Mouse (Mus musculus): Measurements from ENCODE around the gene Rtp2.

Rtp2 gene

GRCm38 (mm10) chr16:23932294-23932693, at the start of gene Rtp2:
Gene Rtp2 (minus strand): TSS chr16:23932394.
- DNase-seq (ENCODE audit: low read depth, low spot score), result no peak

GRCm38 (mm10) chr16:23980991-23981720, 49.0 kb upstream of the Rtp2 start:
- no peak for DNase-seq (ENCODE audit: low read depth, low spot score)

GRCm38 (mm10) chr16:23980201-23980870, 48.1 kb upstream of the Rtp2 start:
- no peak for DNase-seq (ENCODE audit: low read depth, low spot score)

- DNase-seq (ENCODE audit: low read depth, low spot score), result no peak
These were observed 47.3 kb upstream of the Rtp2 start for GRCm38 (mm10) chr16:23979446-23979845.

GRCm38 (mm10) chr16:23978495-23978894, 46.3 kb upstream of the Rtp2 start:
- DNase-seq (ENCODE audit: low read depth, low spot score), result no peak

- no peak for DNase-seq (ENCODE audit: low read depth, low spot score)
These were observed 45.5 kb upstream of the Rtp2 start for GRCm38 (mm10) chr16:23977732-23978131.

- no peak for DNase-seq (ENCODE audit: low read depth, low spot score)
These were observed 44.0 kb upstream of the Rtp2 start for GRCm38 (mm10) chr16:23976196-23976595.

GRCm38 (mm10) chr16:23973635-23974367, 41.6 kb upstream of the Rtp2 start:
- DNase-seq (ENCODE audit: low read depth, low spot score), result no peak

GRCm38 (mm10) chr16:23972901-23973300, 40.7 kb upstream of the Rtp2 start:
- DNase-seq (ENCODE audit: low read depth, low spot score), result no peak

- DNase-seq (ENCODE audit: low read depth, low spot score), result no peak
These were observed 40.0 kb upstream of the Rtp2 start for GRCm38 (mm10) chr16:23972126-23972740.

- no peak for DNase-seq (ENCODE audit: low read depth, low spot score)
These were observed 37.7 kb upstream of the Rtp2 start for GRCm38 (mm10) chr16:23969919-23970318.

GRCm38 (mm10) chr16:23968888-23969287, 36.7 kb upstream of the Rtp2 start:
- no peak for DNase-seq (ENCODE audit: low read depth, low spot score)

GRCm38 (mm10) chr16:23967301-23967700, 35.1 kb upstream of the Rtp2 start:
- DNase-seq (ENCODE audit: low read depth, low spot score), result no peak

GRCm38 (mm10) chr16:23966066-23966465, 33.9 kb upstream of the Rtp2 start:
- no peak for DNase-seq (ENCODE audit: low read depth, low spot score)

GRCm38 (mm10) chr16:23964706-23965367, 32.6 kb upstream of the Rtp2 start:
- DNase-seq (ENCODE audit: low read depth, low spot score), result no peak

GRCm38 (mm10) chr16:23963896-23964668, 31.9 kb upstream of the Rtp2 start:
- DNase-seq (ENCODE audit: low read depth, low spot score), result no peak

GRCm38 (mm10) chr16:23962401-23962800, 30.2 kb upstream of the Rtp2 start:
- DNase-seq (ENCODE audit: low read depth, low spot score), result no peak

- DNase-seq (ENCODE audit: low read depth, low spot score), result no peak
These were observed 26.7 kb upstream of the Rtp2 start for GRCm38 (mm10) chr16:23958938-23959337.

- DNase-seq (ENCODE audit: low read depth, low spot score), result no peak
These were observed 21.7 kb upstream of the Rtp2 start for GRCm38 (mm10) chr16:23953959-23954260.

- DNase-seq (ENCODE audit: low read depth, low spot score), result peak; percentile 73
These were observed 21.2 kb upstream of the Rtp2 start for GRCm38 (mm10) chr16:23953189-23953958.

Data from mesoderm, embryonic 11.5 days (tissue).